Mouse (Mus musculus): ENCODE measurements around the gene Plin3.

Plin3 gene

GRCm38 (mm10) chr17:56300186-56300585 is 7.5 kb upstream of the Plin3 start, which contains the start of gene Arrdc5:
Gene Arrdc5 (minus strand): TSS chr17:56300286.
- no peak for DNase-seq

DNA sequence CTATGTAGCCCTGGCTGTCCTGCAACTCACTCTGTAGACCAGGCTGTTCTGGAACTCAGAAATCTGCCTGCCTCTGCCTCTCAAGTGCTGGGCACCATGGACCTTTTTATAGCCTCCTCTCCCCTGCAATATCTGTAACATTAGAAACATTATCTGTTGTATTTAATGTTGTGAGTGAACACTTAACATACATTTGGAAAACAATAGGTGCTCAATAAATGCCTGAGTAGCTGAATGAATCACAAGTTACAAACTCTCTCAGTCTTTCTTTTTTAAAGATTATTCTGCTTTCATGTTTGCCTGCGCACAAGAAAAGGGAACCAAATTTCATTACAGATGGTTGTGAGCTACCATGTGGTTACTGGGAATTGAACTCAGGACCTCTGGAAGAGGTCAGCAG is 5.6 kb upstream of the Plin3 start:
- no peak for DNase-seq

- DNase-seq: peak; percentile 26 to 51
These were observed 3.5 kb upstream of the Plin3 start for GRCm38 (mm10) chr17:56296201-56296600.

DNA sequence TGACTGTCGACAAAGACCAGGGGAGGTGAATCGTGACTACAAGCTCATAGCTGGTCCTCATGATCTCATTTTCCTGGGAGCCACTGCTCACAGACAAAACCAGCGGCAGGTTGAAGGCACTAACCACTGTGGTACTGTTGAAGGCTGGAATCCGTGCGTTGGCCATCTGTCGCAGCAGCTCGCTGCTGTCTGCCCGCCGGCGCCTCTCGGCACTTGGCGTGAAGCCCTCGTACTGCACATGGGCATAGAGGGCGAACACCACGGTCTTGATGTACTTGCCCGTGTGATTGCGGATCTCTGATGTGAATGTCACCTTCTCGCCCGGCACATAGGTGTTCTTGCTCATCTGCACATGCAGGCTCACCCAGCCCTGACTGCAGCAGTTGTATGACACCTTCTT is 1.6 kb upstream of the Plin3 start:
- peak; percentile 27 to 44 for DNase-seq

- peak; percentile 80 to 92 for DNase-seq
These were observed 618 bp upstream of the Plin3 start for GRCm38 (mm10) chr17:56293291-56293690.

GRCm38 (mm10) chr17:56291826-56292475 is 722 bp downstream of the Plin3 start:
- peak; percentile 59 to 71 for DNase-seq

GRCm38 (mm10) chr17:56291171-56291511 is 1.5 kb downstream of the Plin3 start:
- DNase-seq: peak; percentile 95 to 97

DNA sequence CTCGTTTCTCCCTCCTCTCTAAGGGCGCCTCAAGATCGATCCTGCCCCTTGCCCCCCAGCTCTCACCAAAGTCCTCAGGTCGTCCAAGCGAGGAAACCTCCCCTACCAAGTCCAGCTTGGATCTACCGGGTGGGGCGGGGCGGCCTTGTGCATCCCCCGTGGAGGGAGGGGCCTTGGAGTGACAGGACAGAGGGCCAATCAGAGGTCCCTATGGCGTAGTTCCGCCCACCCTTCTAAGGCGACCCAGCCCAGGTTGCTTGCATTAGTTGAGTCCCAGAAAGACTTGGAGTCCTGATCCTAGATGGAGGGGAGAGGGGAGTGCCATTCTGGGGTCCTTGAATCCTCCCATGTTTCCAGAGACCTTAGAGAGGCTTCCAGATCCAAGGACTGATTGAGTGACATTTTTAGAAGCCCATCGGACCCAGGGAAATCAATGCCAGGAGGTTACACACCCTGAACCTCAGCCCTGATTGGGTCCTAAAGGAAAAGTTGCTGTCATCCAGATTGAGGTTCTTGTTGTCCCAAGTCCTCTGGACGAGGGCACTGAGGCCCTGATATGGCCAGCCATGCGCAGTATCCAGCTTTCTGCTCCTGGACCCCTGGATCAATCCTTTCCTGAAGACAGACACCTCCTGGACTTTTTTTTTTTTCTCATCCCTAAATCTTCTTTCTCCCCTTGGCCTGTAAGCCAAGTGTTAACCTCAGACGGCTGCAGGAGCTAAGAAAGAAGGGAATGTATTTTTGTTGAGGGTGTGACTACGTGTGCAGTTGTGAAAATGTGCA is 2.1 kb downstream of the Plin3 start:
- DNase-seq: peak; percentile 93 to 96

DNA sequence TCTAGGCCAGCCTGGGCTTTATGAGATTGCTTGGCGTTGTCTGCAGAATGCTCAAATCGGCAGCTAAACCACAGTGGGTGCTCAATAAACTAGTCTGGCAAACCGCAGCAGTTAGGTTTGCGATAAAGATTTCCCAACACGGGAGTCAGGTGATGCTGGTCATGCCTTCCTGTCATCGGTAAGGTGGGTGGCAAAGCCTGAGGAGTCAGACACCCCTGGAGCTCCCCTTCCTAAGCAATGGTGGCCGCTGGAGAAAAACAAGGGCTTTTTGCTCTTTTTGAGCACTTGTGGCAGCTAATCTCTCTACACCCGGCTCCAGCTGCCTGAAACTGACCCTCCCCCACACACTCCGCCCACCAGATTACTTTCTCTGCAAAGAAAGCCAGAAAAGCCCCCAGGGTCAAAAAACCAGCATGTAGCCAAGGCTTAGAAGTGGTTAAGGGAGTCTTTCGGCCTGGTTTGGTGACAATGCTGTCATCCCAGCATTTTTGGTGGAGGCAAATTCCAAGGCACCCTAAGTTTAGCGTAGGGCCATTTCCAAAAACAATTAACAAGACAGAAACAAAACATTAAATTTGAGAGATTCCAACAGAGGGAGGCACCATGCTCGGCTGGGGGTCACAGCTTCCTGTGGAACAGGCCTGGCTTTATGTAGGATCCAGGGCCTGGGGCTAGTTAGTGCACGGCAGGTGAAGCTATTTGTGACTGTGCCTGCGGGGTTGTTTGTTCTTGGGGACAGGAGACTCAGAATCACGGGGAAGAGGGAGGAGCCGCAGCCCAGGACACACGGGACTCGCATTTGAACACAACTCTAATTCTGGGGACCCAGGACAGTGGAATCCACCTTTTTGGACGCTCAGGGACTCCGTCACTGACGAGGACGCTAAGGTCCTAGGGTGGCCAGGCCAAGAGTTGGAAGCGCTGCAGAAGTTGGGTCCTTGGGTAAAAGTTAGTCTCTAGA is 3.0 kb downstream of the Plin3 start:
- DNase-seq: peak; percentile 41 to 53

DNA sequence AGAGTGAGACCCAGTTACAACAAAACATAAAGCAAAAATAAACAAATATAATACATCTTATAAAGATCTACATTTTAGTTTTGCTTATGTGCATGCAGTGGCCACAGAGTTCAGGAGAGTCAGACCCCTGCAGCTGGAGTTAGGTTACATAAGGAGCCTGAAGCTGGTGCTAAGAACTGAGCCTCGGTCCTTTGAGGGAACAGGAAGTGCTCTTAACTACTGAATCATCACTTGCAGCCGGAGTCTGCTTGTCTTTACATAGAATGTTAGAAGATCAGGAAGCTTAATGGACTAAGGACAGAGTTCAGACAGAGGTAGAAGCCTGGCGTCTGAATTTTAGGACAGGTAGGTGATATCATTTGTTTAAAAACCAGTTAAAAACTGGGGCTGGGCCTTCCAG is 3.8 kb downstream of the Plin3 start:
- no peak for DNase-seq

GRCm38 (mm10) chr17:56287830-56288229 is 4.8 kb downstream of the Plin3 start:
- no peak for DNase-seq

DNA sequence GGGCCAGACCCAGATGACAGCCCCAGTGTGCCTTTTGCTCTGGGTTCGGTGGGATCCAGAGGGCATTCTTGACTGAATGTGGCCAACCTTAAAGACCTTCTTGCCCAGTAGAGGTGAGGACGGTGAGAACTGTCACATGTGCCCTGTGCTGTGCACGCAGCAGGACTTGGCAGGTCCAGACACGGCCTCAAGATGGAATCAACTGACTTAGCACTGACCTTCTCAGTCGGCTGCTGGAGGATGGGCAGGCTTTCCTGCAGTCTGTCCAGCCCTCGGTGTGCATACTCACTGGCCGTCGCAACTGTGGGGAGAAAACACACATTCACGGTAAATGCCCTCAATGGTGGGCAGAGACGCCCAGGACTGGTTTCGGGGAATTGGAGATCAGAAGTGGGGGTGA is 6.7 kb downstream of the Plin3 start:
- no peak for DNase-seq

DNA sequence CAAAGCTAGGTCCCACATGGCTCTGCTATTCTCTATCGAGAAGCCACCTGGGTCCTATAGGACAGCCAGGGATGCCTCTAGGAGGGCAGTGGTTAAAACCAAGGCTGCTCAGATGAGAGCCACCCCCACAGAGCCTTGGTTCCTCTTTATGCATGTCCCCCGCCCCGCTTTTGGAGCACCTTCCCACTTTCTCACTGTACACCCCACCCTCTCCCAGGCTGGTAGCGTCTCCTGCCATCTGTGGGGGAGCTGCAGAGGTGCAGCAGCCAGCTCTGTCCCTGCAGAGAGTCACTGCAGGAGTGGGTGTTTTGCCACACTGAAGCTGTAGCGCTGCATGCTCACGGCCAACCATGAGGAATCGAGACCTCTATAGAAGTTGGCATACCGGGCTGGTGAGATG is 9.4 kb downstream of the Plin3 start:
- no peak for DNase-seq

GRCm38 (mm10) chr17:56282802-56283201 is 9.9 kb downstream of the Plin3 start:
- no peak for DNase-seq

DNA sequence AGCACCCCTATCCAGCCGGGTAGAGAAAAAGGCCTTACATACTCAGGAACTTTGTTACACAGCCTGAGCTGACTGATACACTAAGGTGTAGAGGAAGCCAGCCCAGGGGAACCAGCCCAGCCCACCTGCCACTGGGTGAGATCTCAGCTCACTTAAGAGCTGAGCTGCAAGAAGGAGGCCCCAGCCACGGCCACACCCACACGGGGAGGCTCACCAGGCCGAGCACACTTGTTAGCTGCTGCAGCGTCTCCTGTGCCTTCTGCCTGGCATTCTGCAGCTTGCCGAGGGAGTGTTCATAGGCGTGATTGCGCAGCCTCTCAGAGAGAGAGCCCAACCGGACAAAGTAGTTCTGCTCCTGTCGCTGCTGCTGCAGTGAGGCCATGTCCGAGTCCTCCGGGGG is 11.5 kb downstream of the Plin3 start:
- no peak for DNase-seq

DNA sequence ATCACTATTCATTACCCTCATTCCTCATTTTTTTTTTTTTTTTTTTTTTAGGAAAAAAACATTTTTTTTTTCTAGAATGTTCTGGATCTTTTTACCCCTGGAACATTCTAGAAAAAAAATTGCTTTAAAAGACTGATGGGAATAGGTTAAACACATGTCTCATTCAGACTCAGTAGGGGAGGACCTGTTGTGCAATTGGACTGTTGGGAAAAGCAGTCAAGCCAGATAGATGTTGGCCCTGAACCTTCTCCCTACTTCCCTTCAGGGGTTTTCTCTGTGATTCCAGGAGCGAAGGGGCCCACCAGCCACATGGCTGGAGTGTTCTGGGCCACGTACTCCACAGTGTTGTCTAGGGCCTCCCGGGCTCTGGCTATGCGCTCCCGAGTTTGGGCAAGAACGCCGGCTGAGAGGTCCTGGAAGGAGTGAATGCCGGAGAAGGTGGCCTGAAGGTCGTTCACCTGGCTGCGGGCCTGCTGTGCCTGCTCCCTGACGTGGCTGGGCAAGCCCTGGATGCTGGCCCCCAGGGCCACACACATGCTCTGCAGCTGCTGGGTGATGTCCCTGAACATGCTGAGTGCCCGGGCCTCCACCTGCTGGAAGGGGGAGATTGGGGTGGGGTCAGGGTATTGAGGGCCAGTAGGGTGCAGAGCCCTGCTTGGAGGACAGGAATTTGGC is 13.1 kb downstream of the Plin3 start:
- DNase-seq: no peak

DNA sequence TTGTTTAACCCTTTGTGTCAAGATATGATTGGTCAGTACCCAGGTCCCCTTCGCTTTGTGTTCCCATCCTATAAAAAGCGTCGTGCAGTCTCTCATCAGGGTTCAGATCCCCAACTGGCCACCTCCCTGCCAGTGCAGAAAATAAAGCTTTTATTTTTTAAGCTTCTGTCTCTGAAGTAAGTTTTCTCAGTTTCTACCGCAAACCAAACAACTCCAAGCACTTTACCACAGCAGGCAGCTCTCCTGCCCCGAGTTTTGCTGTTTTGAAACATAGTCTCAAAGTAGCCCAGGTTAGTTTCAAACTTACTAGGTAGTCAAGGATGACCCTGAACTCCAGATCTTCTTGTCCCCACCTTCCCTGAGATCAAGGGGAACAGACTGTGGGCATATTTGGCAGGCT is 14.3 kb downstream of the Plin3 start:
- no peak for DNase-seq

GRCm38 (mm10) chr17:56277567-56277893 is 15.1 kb downstream of the Plin3 start:
- DNase-seq: no peak

DNA sequence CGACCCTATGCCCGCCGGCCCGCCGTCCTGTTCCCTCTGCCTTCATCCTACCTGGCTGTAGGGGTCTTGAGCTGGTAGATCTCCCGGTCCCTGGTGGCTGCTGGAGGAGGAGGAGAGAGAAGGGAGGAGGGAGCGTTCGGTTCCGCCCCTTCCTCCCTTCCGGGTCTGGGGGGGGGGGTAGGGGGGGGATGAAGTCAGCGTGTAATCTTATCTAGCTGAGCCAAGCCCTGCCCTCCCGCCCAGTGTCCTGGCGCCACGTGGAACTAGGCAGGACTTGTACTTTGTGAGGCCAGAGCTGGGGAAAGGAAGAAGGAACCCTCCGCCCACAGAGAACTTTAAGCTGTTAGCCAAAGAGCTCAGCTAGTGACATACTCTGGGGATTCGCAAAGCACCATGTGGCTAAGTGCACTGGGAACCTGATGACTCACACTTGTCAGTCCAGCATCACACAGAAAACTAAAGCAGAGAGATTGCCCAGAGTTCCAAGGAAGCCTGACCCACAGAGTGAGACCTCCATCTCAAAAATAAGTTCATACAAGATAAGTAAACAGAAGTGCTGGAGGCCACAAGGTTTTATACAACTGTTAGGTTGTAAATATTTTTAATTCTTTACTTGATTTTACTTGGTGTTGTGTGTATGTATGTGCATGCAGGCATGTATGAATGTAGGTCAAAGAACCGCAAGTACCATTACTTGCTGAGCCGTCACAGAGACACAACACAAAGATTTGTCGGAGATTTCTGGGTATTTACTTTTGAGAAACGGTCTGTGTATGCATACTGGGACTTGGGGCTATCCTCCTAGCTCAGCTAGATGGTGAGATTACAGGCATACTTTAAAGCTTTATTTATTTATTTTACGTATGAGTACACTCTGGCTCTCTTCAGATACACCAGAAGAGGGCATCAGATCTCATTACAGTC is 15.8 kb downstream of the Plin3 start, which contains the start of gene Ticam1:
Gene Ticam1 (minus strand): TSS at position 144 of the 924 bp plus-strand sequence.
- DNase-seq: peak; percentile 68 to 80

DNA sequence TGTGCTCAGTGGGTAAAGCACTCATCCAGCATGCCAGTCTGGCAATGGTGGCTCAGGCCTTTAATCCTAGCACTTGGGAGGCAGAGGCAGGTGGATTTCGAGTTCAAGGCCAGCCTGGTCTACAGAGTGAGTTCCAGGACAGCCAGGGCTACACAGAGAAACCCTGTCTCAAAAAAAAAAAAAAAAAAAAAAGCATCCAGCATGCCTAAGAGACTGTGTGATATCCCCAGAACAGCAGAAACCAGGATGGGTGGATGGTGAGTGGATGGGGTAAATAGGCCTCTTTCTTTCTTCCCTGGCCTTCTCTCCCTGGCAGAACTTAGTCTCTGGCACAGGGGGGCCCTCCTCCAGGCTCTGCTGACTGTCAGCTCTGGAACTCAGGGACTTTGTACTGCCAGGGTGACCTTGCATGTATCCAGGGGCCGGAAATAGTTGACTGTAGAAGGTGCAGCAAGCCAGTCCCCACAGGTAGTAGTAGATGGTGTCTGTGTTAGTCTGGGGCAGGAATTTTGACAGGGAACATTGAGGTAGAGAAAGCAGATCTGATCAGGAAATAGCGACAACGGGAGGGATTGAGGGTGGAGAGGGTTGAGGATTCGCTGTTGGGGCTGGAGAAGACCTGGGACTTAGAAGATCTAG is 16.7 kb downstream of the Plin3 start:
- no peak for DNase-seq

DNA sequence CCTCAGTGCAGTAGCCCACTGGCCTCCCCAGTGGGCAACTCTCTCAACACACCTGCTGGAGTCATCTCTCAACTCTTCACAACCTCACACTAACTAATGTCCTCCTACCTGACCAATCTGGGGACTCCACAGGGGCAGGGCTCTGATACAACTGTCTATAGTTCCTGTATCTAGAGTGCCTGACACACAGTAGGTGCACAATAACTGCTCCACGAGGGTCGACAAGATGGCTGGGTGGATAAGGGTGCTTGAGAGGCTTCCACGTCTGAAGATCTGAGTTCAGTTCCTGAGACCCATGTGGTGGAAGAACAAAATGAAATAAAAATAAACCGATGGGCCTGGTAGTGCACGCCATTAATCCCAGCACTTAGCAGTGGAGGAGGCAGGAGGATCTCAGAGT is 18.7 kb downstream of the Plin3 start:
- DNase-seq: no peak
